Mouse (Mus musculus) C2C12 (cell line): ENCODE results near the gene Rnf213. TPM values are rescaled to one million over a fixed set of nuclear protein-coding genes. Genes with fewer than 3 reads are reported as not detected.

Experiments
- H3K27me3 ChIP-seq: one replicate; pipeline ENCODE4 v1.6.1; 2011; ENCODE audit not compliant: control insufficient read depth, insufficient read depth, insufficient read length
- H3K36me3 ChIP-seq: one replicate; pipeline ENCODE4 v1.6.1; 2011; ENCODE audit not compliant: control insufficient read depth, insufficient read depth
- H3K4me3 ChIP-seq: one replicate; pipeline ENCODE4 v1.5.1; 2011; ENCODE audit warnings: mild to moderate bottlenecking, control low read depth; ENCODE audit not compliant: poor library complexity, insufficient read depth, severe bottlenecking
- H3K79me2 ChIP-seq: one replicate; pipeline ENCODE4 v1.6.1; 2011; ENCODE audit not compliant: control insufficient read depth, insufficient read depth
- H3K79me3 ChIP-seq: one replicate; pipeline ENCODE4 v1.6.1; 2011; ENCODE audit warnings: low read depth, control low read depth
- H3ac ChIP-seq: one replicate; pipeline ENCODE3; 2011; ENCODE audit warnings: low read depth; ENCODE audit not compliant: control insufficient read depth, insufficient read length
- CEBPB ChIP-seq: IDR thresholded peaks from one replicate; pipeline ENCODE4 v1.6.1; 2011; ENCODE audit warnings: low read depth, mild to moderate bottlenecking, control low read depth, moderate library complexity
- CTCF ChIP-seq: IDR thresholded peaks from one replicate; pipeline ENCODE4 v1.5.1; 2011; ENCODE audit not compliant: control insufficient read depth, insufficient read depth, insufficient read length
- FOSL1 ChIP-seq: IDR thresholded peaks from one replicate; pipeline ENCODE4 v1.8.0; 2011; ENCODE audit warnings: mild to moderate bottlenecking, low read length; ENCODE audit not compliant: poor library complexity, insufficient read depth, severe bottlenecking
- MAX ChIP-seq: IDR thresholded peaks from one replicate; pipeline ENCODE4 v1.6.1; 2011; ENCODE audit warnings: mild to moderate bottlenecking, control low read depth
- MYOD1 ChIP-seq: IDR thresholded peaks from one replicate; pipeline ENCODE4 v1.6.1; 2011; ENCODE audit warnings: low read depth; ENCODE audit not compliant: control insufficient read depth, insufficient read length
- MYOG ChIP-seq: IDR thresholded peaks from one replicate; pipeline ENCODE4 v1.6.1; 2011; ENCODE audit not compliant: control insufficient read depth, insufficient read length; ENCODE audit errors: extremely low read depth
- USF1 ChIP-seq: IDR thresholded peaks from one replicate; pipeline ENCODE4 v1.6.1; 2011; ENCODE audit warnings: low read depth, mild to moderate bottlenecking, control low read depth, moderate library complexity
- microRNA-seq: library from miRNA; unstranded; fragments of <30 nt; microRNA quantifications from one replicate; pipeline ENCODE4, GENCODE M21; 2019; ENCODE audit warnings: borderline microRNAs expressed
- polyA plus RNA-seq: library from polyadenylated mRNA; unstranded; fragments of >200 nt; fragmentation: generic; extraction: Trizol; gene quantifications from one replicate; pipeline ENCODE4 v1.2.1, GENCODE M21; 2012; ENCODE audit warnings: missing spikeins

Gene Rnf213
- polyA plus RNA-seq, 1 experiment: 6.3 TPM

DNA sequence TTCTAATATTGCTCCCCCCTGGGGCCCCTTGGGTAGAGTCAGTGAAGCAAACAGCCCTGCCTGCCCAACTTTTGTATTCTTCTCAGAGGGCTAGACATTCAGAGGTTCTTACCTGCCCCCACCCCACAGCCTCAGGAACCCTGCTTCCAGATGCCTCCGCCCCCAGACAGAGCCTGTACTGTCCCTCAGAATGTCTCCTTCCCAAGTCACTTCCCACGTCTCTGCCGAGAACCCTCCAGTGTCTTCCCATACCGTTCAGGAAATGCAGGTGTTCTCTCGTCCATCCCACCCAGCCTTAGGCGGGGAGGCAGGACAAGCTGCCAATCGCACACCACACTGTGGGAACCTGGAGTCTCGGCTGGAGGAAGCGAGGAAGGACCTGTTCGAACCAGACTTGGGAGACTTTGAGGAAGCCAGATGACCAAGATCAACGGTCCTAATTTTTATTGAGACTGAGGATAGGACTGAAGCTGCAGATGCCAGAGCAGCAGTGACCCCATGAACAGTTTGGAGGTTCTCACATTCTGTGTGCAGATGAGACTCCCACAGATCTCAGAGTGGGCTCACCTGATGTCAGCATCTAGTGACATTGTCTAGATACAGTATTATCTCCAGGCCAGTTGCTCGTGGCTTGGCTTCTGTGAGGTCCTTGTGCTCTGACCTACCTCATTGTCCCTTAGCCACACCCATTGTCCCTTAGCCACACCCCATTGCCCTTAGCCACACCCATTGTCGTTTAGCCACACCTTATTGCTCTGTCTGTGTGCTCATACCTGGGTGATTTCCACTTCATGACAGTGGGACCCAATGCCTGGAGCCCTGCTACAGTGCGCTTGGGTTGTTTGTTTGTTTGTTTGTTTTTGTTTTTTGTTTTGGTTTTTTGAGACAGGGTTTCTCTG lies 133.4 kb downstream of the Rnf213 start:
- H3ac ChIP-seq: no peak overlapping the region

DNA sequence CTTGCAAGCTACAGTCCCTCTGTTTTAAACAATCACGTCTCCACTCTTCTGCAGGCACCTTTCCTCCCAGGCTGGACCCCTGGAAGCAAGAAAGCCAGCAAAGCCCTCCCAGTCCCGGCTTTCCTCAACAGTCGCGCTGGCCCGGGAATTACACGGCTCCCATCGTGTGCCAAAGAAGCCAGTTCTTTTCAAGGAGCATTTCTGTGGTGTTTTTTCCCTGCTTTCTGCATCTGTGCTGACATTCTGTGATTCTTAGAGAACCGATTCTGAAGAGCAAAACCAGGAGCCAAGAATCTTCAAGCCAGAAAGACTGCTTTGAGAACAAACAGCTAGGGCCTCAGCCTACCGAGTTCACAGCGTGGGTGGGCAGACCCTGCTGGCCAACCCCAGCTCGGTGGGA lies 136.0 kb downstream of the Rnf213 start:
- no peak for TF ChIP-seq MYOD1
- H3K4me3 ChIP-seq: no peak overlapping the region
- no peak overlapping the region for H3ac ChIP-seq
- H3K27me3 ChIP-seq: peaks cover 5% of the 10 kb centered on the region
- no peaks in the 10 kb centered on the region for H3K36me3 ChIP-seq
- no peaks in the 10 kb centered on the region for H3K79me2 ChIP-seq
- H3K79me3 ChIP-seq: no peaks in the 10 kb centered on the region

More for the DNA sequence above, 133.4 kb downstream of the Rnf213 start:
- Histone ChIP-seq H3K79me3 (no peaks in the 10 kb centered on the region), H3K27me3 (peaks cover 5% of the 10 kb centered on the region), H3K36me3 (no peaks in the 10 kb centered on the region), H3K79me2 (no peaks in the 10 kb centered on the region), H3K4me3 (no peak overlapping the region)
- TF ChIP-seq MYOG (no peak), CTCF (no peak), USF1 (no peak), MAX (no peak), FOSL1 (no peak), MYOD1 (no peak), CEBPB (no peak)

DNA sequence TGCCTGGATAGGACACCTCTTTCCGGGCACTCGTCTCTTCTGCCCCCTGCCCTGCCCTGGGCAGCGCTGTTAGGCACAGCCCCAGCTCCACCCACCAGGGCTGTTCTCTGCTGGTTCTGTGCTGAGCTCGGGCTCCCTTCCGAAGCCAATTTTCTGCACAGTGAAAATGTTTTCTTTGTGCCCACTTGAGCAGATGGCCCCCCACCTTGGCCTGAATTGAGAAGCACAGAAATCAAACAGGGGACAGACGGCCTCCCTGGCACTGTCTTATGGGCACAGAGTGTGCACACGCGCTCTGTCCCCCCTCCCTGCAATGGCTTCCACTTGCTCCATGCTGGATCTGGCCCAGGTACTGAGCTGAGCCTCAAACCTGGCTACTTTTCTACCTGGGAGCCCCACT lies 139.6 kb downstream of the Rnf213 start:
- no peak for TF ChIP-seq CTCF
- Histone ChIP-seq H3K27me3 (peaks cover 8% of the 10 kb centered on the region), H3K4me3 (no peak overlapping the region), H3ac (no peak overlapping the region), H3K36me3 (no peaks in the 10 kb centered on the region), H3K79me3 (no peaks in the 10 kb centered on the region), H3K79me2 (no peaks in the 10 kb centered on the region)

DNA sequence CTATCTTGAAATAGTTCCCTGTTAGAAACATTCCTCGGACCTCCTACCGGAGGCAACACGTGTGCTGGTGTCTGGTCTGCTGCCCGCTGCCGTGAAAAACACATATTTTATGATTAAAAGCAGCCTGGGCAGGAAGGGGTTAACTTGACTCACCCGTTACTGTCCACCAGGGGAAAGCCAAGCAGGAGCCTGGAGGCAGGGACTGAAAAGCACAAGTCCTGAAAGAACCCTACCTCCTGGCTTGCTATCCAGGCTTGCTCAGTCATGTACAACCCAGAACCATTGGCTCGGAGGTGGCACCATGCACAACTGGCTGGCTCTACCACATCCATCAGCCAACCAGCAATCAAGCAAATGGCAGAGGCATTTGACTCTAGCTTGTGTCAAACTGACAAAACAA lies 140.8 kb downstream of the Rnf213 start:
- no peaks in the 10 kb centered on the region for H3K79me2 ChIP-seq
- peaks cover 8% of the 10 kb centered on the region for H3K27me3 ChIP-seq
- H3ac ChIP-seq: no peak overlapping the region
- H3K79me3 ChIP-seq: no peaks in the 10 kb centered on the region
- TF ChIP-seq MYOG: no peak
- no peak for TF ChIP-seq MYOD1
- TF ChIP-seq MAX: no peak
- TF ChIP-seq FOSL1: no peak
- TF ChIP-seq CTCF: no peak
- no peak for TF ChIP-seq CEBPB
- TF ChIP-seq USF1: no peak
- no peak overlapping the region for H3K4me3 ChIP-seq
- H3K36me3 ChIP-seq: no peaks in the 10 kb centered on the region

Small RNA genes lying within 50 kb of the gene (microRNA-seq; reads per million reads assigned to microRNA genes)
- gene Mir1932: 0.44 reads per million, percentile 6 among the genes with 10 or more reads in this experiment

Other genes with a start within 250 kb of the Rnf213 start
- gene Tbc1d16, start 164.6 kb upstream of the Rnf213 start, polyA plus RNA-seq: 4.9 TPM
- 0.12 TPM for gene Ccdc40, start 164.5 kb upstream of the Rnf213 start, polyA plus RNA-seq
- gene Gaa, start 125.2 kb upstream of the Rnf213 start, polyA plus RNA-seq: 32.2 TPM
- 349 TPM for gene Eif4a3, start 93.0 kb upstream of the Rnf213 start, polyA plus RNA-seq
- gene Card14, start 85.3 kb upstream of the Rnf213 start, polyA plus RNA-seq: not detected
- 2.3 TPM for gene Sgsh, start 37.6 kb upstream of the Rnf213 start, polyA plus RNA-seq
- 0.51 TPM for gene Slc26a11, start 37.5 kb upstream of the Rnf213 start, polyA plus RNA-seq
- gene Endov, start 98.2 kb downstream of the Rnf213 start, polyA plus RNA-seq: 18.4 TPM
- gene Nptx1, start 154.7 kb downstream of the Rnf213 start, polyA plus RNA-seq: 30.2 TPM
- 34.8 TPM for gene Rptor, start 209.8 kb downstream of the Rnf213 start, polyA plus RNA-seq